Mouse (Mus musculus) heart, embryonic 12.5 days (tissue): ENCODE data around the gene Auts2. TPM values are rescaled to one million over a fixed set of nuclear protein-coding genes. Genes with fewer than 3 reads are reported as not detected.

Source experiments
- ATAC-seq: fragments of 200-750 bp; cut with Nextera tagmentation; 2 replicates; pipeline ENCODE4 v1.8.0; 2017; ENCODE audit warnings: moderate TSS enrichment, moderate library complexity; ENCODE audit not compliant: insufficient number of reproducible peaks, low FRiP score
- H3K27ac ChIP-seq: fragments of 300-500 bp; sonication (generic); 2 replicates; pipeline ENCODE4 v1.5.1; 2016; ENCODE audit warnings: mild to moderate bottlenecking, moderate library complexity; ENCODE audit not compliant: poor library complexity, severe bottlenecking
- H3K27me3 ChIP-seq: fragments of 300-500 bp; sonication (generic); replicated peaks from 2 replicates; pipeline ENCODE4 v1.6.1; 2016; ENCODE audit warnings: mild to moderate bottlenecking, moderate library complexity
- H3K36me3 ChIP-seq: fragments of 300-500 bp; sonication (generic); 2 replicates; pipeline ENCODE4 v1.6.1; 2016; ENCODE audit warnings: mild to moderate bottlenecking, moderate library complexity
- H3K4me1 ChIP-seq: fragments of 300-500 bp; sonication (generic); replicated peaks from 2 replicates; pipeline ENCODE4 v1.6.1; 2016; ENCODE audit warnings: mild to moderate bottlenecking
- H3K4me2 ChIP-seq: fragments of 300-500 bp; sonication (generic); 2 replicates; pipeline ENCODE4 v1.6.1; 2016; ENCODE audit warnings: mild to moderate bottlenecking, moderate library complexity
- H3K4me3 ChIP-seq: fragments of 300-500 bp; sonication (generic); 2 replicates; pipeline ENCODE4 v1.5.1; 2016; ENCODE audit warnings: mild to moderate bottlenecking
- H3K9ac ChIP-seq: fragments of 300-500 bp; sonication (generic); 2 replicates; pipeline ENCODE4 v1.6.1; 2016; ENCODE audit warnings: mild to moderate bottlenecking, moderate library complexity
- H3K9me3 ChIP-seq: fragments of 300-500 bp; sonication (generic); replicated peaks from 2 replicates; pipeline ENCODE4 v1.6.1; 2016; ENCODE audit warnings: mild to moderate bottlenecking, moderate library complexity
- WGBS: fragments of 180-500 bp; shearing (Covaris S2); methylation state at CpG from one replicate; pipeline ENCODE4 v1.1.7; 2016; 5-methylcytosine and 5-hydroxymethylcytosine counted together
- polyA plus RNA-seq: library from polyadenylated mRNA; unstranded; fragments of >200 nt; fragmentation: Nextera tagmentation; extraction: Ambion mirVana; gene quantifications from 2 replicates; pipeline ENCODE4 v1.2.1, GENCODE M21; 2016

The Auts2 gene
- polyA plus RNA-seq, 1 experiment from 2014 or later: 25.3 TPM

DNA sequence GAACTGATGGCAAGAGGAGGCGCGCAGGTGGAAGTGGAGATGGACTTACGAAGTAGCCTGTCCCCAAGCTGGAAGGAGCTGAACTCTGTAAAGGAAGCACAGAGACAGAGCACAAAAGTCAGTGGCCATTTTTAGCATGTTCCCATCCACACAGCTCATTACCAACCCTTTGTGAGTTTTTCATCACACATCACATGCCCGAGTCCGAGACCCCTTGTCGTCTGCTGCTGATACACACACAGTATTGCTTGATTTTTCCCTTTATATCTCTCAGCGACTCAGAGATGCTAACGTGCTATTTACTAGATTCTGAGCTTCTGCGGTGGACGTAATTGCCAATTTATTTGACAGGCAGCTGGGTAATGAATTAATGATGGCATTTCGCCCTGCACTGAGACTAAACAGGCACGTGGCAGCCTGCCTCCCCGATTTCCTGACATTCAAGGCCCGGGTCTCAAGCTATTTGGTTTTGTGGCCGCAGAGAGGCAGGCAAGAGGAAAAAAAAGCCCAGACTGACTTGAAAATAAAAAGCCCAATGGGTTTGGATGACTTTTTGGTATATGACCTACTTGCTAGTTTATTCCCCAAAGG, 512.1 kb downstream of the Auts2 start:
- no peak overlapping the region for H3K4me3 ChIP-seq
- no peak overlapping the region for H3K4me2 ChIP-seq
- no peak for ATAC-seq
- H3K4me1 ChIP-seq: peaks cover 25% of the 10 kb centered on the region
- H3K36me3 ChIP-seq: no peaks in the 10 kb centered on the region
- H3K9ac ChIP-seq: no peak overlapping the region
- H3K9me3 ChIP-seq: peaks cover 2% of the 10 kb centered on the region; the same call in 1 of the 2 replicates
- WGBS: 58% methylated on average over 15 of the region's 15 CpGs
- no peaks in the 10 kb centered on the region for H3K27me3 ChIP-seq
- H3K27ac ChIP-seq: no peak overlapping the region

DNA sequence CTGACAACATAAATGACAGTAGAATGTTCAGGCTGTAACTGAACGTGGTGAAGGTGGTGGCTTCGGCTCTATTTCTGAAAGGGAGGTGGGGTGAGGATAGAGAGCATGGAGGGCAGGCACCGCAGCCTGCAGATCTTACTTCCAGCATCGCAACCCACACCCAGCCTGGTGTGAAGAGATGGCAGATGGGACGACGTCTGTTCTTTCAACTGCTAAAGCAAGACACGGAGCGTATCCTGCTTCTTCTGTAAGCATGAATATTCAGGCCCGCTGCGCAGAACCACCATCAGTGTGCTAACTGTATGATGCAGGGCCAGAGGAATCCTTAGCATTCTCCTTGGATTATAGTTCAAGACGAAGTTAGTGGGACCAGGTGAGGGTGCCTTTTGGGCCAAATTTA, 513.5 kb downstream of the Auts2 start:
- no peak for ATAC-seq
- H3K27ac ChIP-seq: no peak overlapping the region

DNA sequence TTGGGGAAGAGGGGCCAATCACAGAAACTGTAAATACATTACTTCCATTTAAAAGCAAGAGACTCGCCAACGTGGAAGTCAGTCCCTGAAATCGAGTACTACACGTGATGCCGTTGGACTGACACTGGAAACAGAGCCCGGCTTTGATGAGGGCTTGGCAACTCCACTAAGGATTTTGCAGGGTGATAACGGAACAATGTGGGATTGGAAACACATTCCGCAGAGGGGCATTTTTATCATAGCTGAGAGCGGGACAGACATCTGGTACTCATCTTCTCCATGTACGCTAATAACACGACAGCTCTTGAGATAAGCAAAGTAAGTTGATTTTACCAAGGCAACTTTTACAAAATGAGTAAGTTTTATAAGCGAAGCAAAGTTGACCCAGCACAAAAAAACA, 514.1 kb downstream of the Auts2 start:
- WGBS: 10% methylated on average over 12 of the region's 12 CpGs
- no peak overlapping the region for H3K9ac ChIP-seq
- H3K27ac ChIP-seq: no peak overlapping the region
- peak overlapping the region; percentile 44 for H3K4me2 ChIP-seq
- no peaks in the 10 kb centered on the region for H3K27me3 ChIP-seq
- H3K4me1 ChIP-seq: peaks cover 18% of the 10 kb centered on the region
- no peak overlapping the region for H3K4me3 ChIP-seq
- no peaks in the 10 kb centered on the region for H3K36me3 ChIP-seq
- no peak for ATAC-seq
- H3K9me3 ChIP-seq: peaks cover 2% of the 10 kb centered on the region; the same call in 1 of the 2 replicates

More for the DNA sequence above, 513.5 kb downstream of the Auts2 start:
- Histone ChIP-seq H3K4me2 (no peak overlapping the region), H3K4me1 (peaks cover 18% of the 10 kb centered on the region), H3K9me3 (peaks cover 2% of the 10 kb centered on the region; the same call in 1 of the 2 replicates), H3K4me3 (no peak overlapping the region), H3K36me3 (no peaks in the 10 kb centered on the region), H3K27me3 (no peaks in the 10 kb centered on the region), H3K9ac (no peak overlapping the region)
- 61% methylated on average over 11 of the region's 11 CpGs for WGBS

GRCm38 (mm10) chr5:132027859-132028498, 515.2 kb downstream of the Auts2 start:
- WGBS: 64% methylated on average over 5 of the region's 5 CpGs
- ATAC-seq: no peak
- Histone ChIP-seq H3K4me2 (no peak overlapping the region), H3K4me3 (no peak overlapping the region), H3K36me3 (no peaks in the 10 kb centered on the region), H3K9ac (no peak overlapping the region), H3K27ac (no peak overlapping the region), H3K27me3 (no peaks in the 10 kb centered on the region), H3K4me1 (peaks cover 18% of the 10 kb centered on the region), H3K9me3 (peaks cover 2% of the 10 kb centered on the region; the same call in 1 of the 2 replicates)

- no peaks in the 10 kb centered on the region for H3K36me3 ChIP-seq
- no peak overlapping the region for H3K4me3 ChIP-seq
- H3K27me3 ChIP-seq: no peaks in the 10 kb centered on the region
- WGBS: 83% methylated on average over 7 of the region's 7 CpGs
- no peak overlapping the region for H3K9ac ChIP-seq
- H3K4me2 ChIP-seq: no peak overlapping the region
- no peak for ATAC-seq
- H3K9me3 ChIP-seq: no peaks in the 10 kb centered on the region
- H3K4me1 ChIP-seq: peaks cover 7% of the 10 kb centered on the region; the same call in 1 of the 2 replicates
- no peak overlapping the region for H3K27ac ChIP-seq
Observed at GRCm38 (mm10) chr5:132013296-132013695, 529.8 kb downstream of the Auts2 start.

- Histone ChIP-seq H3K27ac (no peak overlapping the region), H3K4me1 (peaks cover 7% of the 10 kb centered on the region; the same call in 1 of the 2 replicates), H3K27me3 (no peaks in the 10 kb centered on the region), H3K9me3 (no peaks in the 10 kb centered on the region), H3K9ac (no peak overlapping the region), H3K36me3 (no peaks in the 10 kb centered on the region), H3K4me2 (no peak overlapping the region), H3K4me3 (no peak overlapping the region)
- no peak for ATAC-seq
Observed at GRCm38 (mm10) chr5:132011795-132012194, 531.3 kb downstream of the Auts2 start.

DNA sequence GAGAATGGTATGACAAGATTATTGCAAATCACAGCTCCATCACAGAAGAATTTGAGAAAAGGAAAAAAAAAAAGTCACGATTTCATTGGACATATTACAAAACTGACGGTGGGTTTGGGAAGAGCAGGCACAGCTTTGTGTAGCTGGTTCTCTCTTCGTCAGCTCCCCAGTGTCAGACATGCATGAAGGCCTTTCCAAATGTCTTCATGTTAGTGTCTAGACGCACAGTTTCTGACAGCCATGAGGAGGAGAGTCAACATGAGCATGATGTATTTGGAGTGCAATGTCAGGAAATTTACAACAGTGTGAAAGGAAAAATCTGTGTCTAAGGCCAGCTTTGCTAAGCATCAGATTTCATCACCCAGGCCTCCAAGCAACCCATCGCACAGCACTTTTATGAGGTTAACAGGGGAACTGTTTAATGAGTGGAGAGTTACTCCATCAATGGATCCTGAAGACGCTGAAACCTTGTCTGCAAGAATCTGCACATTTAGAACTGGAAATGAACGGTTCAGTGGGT, 534.4 kb downstream of the Auts2 start:
- peaks cover 7% of the 10 kb centered on the region; the same call in 1 of the 2 replicates for H3K4me1 ChIP-seq
- H3K36me3 ChIP-seq: no peaks in the 10 kb centered on the region
- H3K27me3 ChIP-seq: no peaks in the 10 kb centered on the region
- ATAC-seq: no peak
- H3K9me3 ChIP-seq: no peaks in the 10 kb centered on the region
- H3K9ac ChIP-seq: no peak overlapping the region
- WGBS: 80% methylated on average over 7 of the region's 7 CpGs
- H3K4me3 ChIP-seq: no peak overlapping the region
- no peak overlapping the region for H3K27ac ChIP-seq
- H3K4me2 ChIP-seq: no peak overlapping the region

GRCm38 (mm10) chr5:132007907-132008306, 535.2 kb downstream of the Auts2 start:
- Histone ChIP-seq H3K4me3 (no peak overlapping the region), H3K36me3 (no peaks in the 10 kb centered on the region), H3K9me3 (no peaks in the 10 kb centered on the region), H3K4me2 (no peak overlapping the region), H3K4me1 (peaks cover 7% of the 10 kb centered on the region; the same call in 1 of the 2 replicates), H3K9ac (no peak overlapping the region), H3K27me3 (no peaks in the 10 kb centered on the region), H3K27ac (no peak overlapping the region)
- no peak for ATAC-seq
- 88% methylated on average over 4 of the region's 4 CpGs for WGBS

DNA sequence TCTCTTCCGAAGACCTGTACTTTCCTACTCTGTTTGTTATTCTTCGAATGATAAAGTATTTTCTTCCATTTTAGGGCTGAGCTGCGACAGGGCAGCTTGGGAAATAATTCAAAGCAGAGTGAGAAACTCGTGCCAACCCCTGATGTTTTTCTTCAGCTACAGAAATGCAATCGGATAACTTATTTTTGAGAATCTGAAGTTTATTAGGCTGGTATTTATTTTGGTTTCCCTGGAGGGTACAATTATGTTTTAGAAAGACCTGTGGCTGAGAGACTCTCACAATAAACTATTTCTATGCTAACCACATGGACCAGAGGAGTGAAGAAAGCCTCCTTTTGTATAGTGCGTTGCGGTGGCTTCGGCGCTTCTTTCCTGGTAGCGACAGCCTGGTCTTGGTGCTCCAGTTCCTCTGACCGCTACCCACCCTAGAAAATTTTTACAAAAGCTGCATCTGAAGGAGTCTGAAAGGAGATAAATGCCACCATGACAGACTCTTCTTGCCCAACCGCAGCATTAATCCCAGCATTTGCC, 550.4 kb downstream of the Auts2 start:
- no peak for ATAC-seq
- Histone ChIP-seq H3K36me3 (no peaks in the 10 kb centered on the region), H3K4me2 (no peak overlapping the region), H3K9ac (no peak overlapping the region), H3K4me1 (peaks cover 10% of the 10 kb centered on the region; the same call in 1 of the 2 replicates), H3K4me3 (no peak overlapping the region), H3K27me3 (no peaks in the 10 kb centered on the region), H3K27ac (no peak overlapping the region), H3K9me3 (no peaks in the 10 kb centered on the region)
- 79% methylated on average over 12 of the region's 12 CpGs for WGBS

GRCm38 (mm10) chr5:131992268-131992667, 550.9 kb downstream of the Auts2 start:
- Histone ChIP-seq H3K4me2 (no peak overlapping the region), H3K27me3 (no peaks in the 10 kb centered on the region), H3K27ac (no peak overlapping the region), H3K9ac (no peak overlapping the region), H3K4me3 (no peak overlapping the region), H3K36me3 (no peaks in the 10 kb centered on the region), H3K4me1 (peaks cover 10% of the 10 kb centered on the region; the same call in 1 of the 2 replicates), H3K9me3 (no peaks in the 10 kb centered on the region)
- WGBS: 85% methylated on average over 6 of the region's 6 CpGs
- no peak for ATAC-seq

DNA sequence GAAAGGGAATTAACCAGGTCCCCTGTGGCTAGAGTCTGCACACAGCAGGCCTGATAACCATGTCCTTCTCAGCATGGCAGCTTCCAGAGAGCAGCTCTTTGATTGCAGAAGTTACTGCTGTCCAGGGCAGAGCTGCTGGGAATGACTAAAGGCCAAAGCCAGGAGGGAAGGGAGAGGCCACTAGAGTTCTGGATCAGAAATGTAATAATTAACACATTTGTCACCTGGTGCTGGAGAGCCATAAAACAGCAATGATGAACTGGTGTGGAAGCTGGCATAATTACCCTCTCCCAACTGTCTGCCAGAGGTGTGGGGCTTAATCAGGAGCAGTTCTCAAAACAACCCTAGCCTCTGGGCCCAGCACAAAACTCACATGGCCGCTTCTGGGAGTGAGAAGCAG, 552.6 kb downstream of the Auts2 start:
- no peak overlapping the region for H3K4me2 ChIP-seq
- H3K27ac ChIP-seq: no peak overlapping the region
- no peak overlapping the region for H3K9ac ChIP-seq
- H3K4me1 ChIP-seq: peaks cover 10% of the 10 kb centered on the region; the same call in 1 of the 2 replicates
- 50% methylated on average over 1 of the region's 1 CpGs for WGBS
- H3K27me3 ChIP-seq: no peaks in the 10 kb centered on the region
- no peaks in the 10 kb centered on the region for H3K9me3 ChIP-seq
- ATAC-seq: no peak
- no peaks in the 10 kb centered on the region for H3K36me3 ChIP-seq
- H3K4me3 ChIP-seq: no peak overlapping the region
